Mouse (Mus musculus) liver, embryonic 14.5 days (tissue): ENCODE measurements around the gene Cnr2. TPM values are rescaled to one million over a fixed set of nuclear protein-coding genes. Genes with fewer than 3 reads are reported as not detected.

Experiments used
- ATAC-seq: fragments of 200-750 bp; cut with Nextera tagmentation; 2 replicates; pipeline ENCODE4 v1.8.0; 2017; ENCODE audit warnings: moderate number of reproducible peaks, mild to moderate bottlenecking, moderate library complexity; ENCODE audit not compliant: insufficient read depth
- DNase-seq, 3 experiments: peaks; one replicate each; pipeline ENCODE4 v3.0.0-alpha.2; 2012 to 2013; ENCODE audit warnings: low read depth in 3 of 3, low spot score in 3 of 3
- H3K27ac ChIP-seq: fragments of 300-500 bp; sonication (generic); 2 replicates; pipeline ENCODE4 v1.5.1; 2014; ENCODE audit warnings: moderate library complexity, mild to moderate bottlenecking, control low read depth, inconsistent platforms
- H3K27me3 ChIP-seq: fragments of 300-500 bp; sonication (generic); 2 replicates; pipeline ENCODE4 v1.6.1; 2014; ENCODE audit warnings: mild to moderate bottlenecking, low read length, moderate library complexity; ENCODE audit not compliant: control insufficient read depth, insufficient read depth
- H3K36me3 ChIP-seq: fragments of 300-500 bp; sonication (generic); replicated peaks from 2 replicates; pipeline ENCODE4 v1.6.1; 2014; ENCODE audit warnings: low read depth; ENCODE audit not compliant: control insufficient read depth, insufficient read depth
- H3K4me1 ChIP-seq, 2 experiments: fragments of 200-500 bp in 1 of 2; fragments of 300-500 bp in 1 of 2; sonication (generic) in 1 of 2; replicated peaks; 2 replicates each; pipeline ENCODE4 v1.6.1; 2012 to 2014; ENCODE audit warnings: antibody characterized with exemption in 1 of 2, inconsistent platforms in 1 of 2, low read length in 1 of 2; ENCODE audit not compliant: control insufficient read depth in 2 of 2, insufficient read depth in 2 of 2
- H3K4me2 ChIP-seq: fragments of 300-500 bp; sonication (generic); 2 replicates; pipeline ENCODE4 v1.6.1; 2014; ENCODE audit warnings: low read depth, mild to moderate bottlenecking, control low read depth, moderate library complexity
- H3K4me3 ChIP-seq, 2 experiments: fragments of 200-500 bp in 1 of 2; fragments of 300-500 bp in 1 of 2; sonication (generic) in 1 of 2; 2 replicates each; pipeline ENCODE4 v1.5.1; 2012 to 2014; ENCODE audit warnings: low read depth in 2 of 2, low read length in 2 of 2, mild to moderate bottlenecking in 2 of 2, control low read depth in 1 of 2, inconsistent platforms in 1 of 2, moderate library complexity in 1 of 2; ENCODE audit not compliant: insufficient read depth in 1 of 2
- H3K9ac ChIP-seq: fragments of 300-500 bp; sonication (generic); replicated peaks from 2 replicates; pipeline ENCODE4 v1.6.1; 2014; ENCODE audit warnings: mild to moderate bottlenecking, control low read depth, moderate library complexity
- H3K9me3 ChIP-seq: fragments of 300-500 bp; sonication (generic); 2 replicates; pipeline ENCODE4 v1.6.1; 2016; ENCODE audit warnings: low read length, mixed read lengths; ENCODE audit not compliant: control insufficient read depth
- CTCF ChIP-seq: IDR thresholded peaks from 2 replicates; pipeline ENCODE4 v1.5.1; 2016; ENCODE audit warnings: antibody characterized with exemption, low read depth, control low read depth
- EP300 ChIP-seq: IDR thresholded peaks from 2 replicates; pipeline ENCODE4 v1.6.1; 2016; ENCODE audit warnings: antibody characterized with exemption, low read depth
- WGBS: fragments of 180-500 bp; shearing (Covaris S2); extraction: QIAGEN DNeasy Blood & Tissue Kit; methylation state at CpG from one replicate; pipeline ENCODE4 v1.1.7; 2014; ENCODE audit not compliant: insufficient replicate concordance; 5-methylcytosine and 5-hydroxymethylcytosine counted together
- polyA plus RNA-seq, 2 experiments: library from polyadenylated mRNA; depleted of rRNA in 1 of 2; stranded (reverse) in 1 of 2; unstranded in 1 of 2; fragments of >200 nt; fragmentation: Nextera tagmentation in 1 of 2; extraction: Ambion mirVana in 1 of 2; gene quantifications; 2 replicates each; pipeline versions ENCODE4 v1.2.1 to v1.2.3; 2012 to 2014

The Cnr2 gene
- polyA plus RNA-seq, 2 experiments = 2.1 to 2.5 TPM

GRCm38 (mm10) chr4:135891539-135891938, 3.7 kb upstream of the Cnr2 start:
- H3K9me3 ChIP-seq = no peaks in the 10 kb centered on the region
- DNase-seq = no peak
- H3K27ac ChIP-seq = no peak overlapping the region

DNA sequence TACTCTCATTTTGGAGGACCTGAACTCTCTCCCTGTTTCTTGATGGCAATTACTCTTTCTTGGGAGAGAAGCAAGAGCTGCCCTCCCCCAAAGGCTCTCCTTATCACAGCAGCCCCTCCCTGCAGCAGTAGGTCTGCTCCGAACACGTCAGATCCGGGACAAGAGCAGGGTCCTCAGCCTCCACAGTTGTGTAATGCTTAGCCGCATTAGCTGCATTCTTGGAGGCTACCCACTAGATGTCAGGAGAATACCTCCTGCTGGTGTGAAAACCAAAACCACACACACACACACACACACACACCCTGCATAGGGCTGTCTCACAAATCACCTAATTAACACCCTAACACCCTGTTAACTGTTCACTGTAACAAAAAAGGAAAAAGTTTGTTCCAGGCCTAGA, 2.3 kb upstream of the Cnr2 start:
- WGBS = 9% methylated on average over 4 of the region's 4 CpGs
- no peak overlapping the region for H3K9ac ChIP-seq
- ATAC-seq = peak; percentile 53

More at GRCm38 (mm10) chr4:135891539-135891938, 3.7 kb upstream of the Cnr2 start:
- Histone ChIP-seq H3K4me2 (no peak overlapping the region), H3K9ac (no peak overlapping the region), H3K27me3 (no peaks in the 10 kb centered on the region), H3K4me3 (no peak overlapping the region), H3K36me3 (no peaks in the 10 kb centered on the region), H3K4me1 (peaks cover 3 to 22% of the 10 kb centered on the region in 2 experiments; a peak in 3 of 4 replicates)
- WGBS = 54% methylated on average over 2 of the region's 2 CpGs
- ATAC-seq = no peak
- no peak for TF ChIP-seq CTCF
- no peak for TF ChIP-seq EP300

DNA sequence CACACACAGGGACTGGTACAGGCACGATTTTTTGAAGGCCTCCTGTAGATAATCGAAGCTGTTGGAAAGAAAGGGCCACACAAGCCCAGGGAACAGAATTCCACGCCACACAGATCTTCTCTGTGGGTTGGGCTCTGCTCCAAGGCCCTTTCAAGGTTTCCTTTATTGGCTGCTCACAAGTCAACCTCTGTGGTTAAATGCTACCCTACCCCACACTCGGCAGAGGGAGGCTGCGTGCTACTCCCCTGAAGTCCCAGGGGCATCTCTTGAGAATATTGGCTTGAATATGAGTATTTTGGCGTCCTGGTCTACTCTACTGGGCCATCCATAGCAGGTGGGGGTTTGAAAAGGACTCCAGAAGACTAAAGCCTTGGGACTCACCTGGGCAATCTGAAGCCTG, 963 bp downstream of the Cnr2 start:
- TF ChIP-seq CTCF (no peak), EP300 (no peak)
- WGBS = 19% methylated on average over 6 of the region's 6 CpGs
- peak overlapping the region; percentile 58 for H3K4me2 ChIP-seq
- H3K9me3 ChIP-seq = no peaks in the 10 kb centered on the region
- H3K27me3 ChIP-seq = no peaks in the 10 kb centered on the region
- H3K4me3 ChIP-seq = peak overlapping the region; percentile 17 to 36
- ATAC-seq = no peak
- H3K27ac ChIP-seq = peak overlapping the region; percentile 25; the same call in 1 of the 2 replicates
- peaks cover 10 to 48% of the 10 kb centered on the region in 2 experiments for H3K4me1 ChIP-seq
- peak overlapping the region; percentile 47 for H3K9ac ChIP-seq
- DNase-seq = no peak
- no peaks in the 10 kb centered on the region for H3K36me3 ChIP-seq

More for the DNA sequence above, 2.3 kb upstream of the Cnr2 start:
- Histone ChIP-seq H3K4me3 (no peak overlapping the region), H3K36me3 (no peaks in the 10 kb centered on the region), H3K27me3 (no peaks in the 10 kb centered on the region), H3K4me2 (no peak overlapping the region), H3K9me3 (no peaks in the 10 kb centered on the region), H3K27ac (no peak overlapping the region), H3K4me1 (peaks cover 3 to 34% of the 10 kb centered on the region in 2 experiments)
- no peak for DNase-seq
- TF ChIP-seq EP300 (no peak), CTCF (peak; percentile 49)

GRCm38 (mm10) chr4:135898380-135899049, 3.3 kb downstream of the Cnr2 start:
- H3K9me3 ChIP-seq = no peaks in the 10 kb centered on the region
- no peak overlapping the region; a peak in 1 of 4 replicates for H3K4me3 ChIP-seq
- H3K4me1 ChIP-seq = peaks cover 7 to 40% of the 10 kb centered on the region in 2 experiments
- H3K27ac ChIP-seq = peak overlapping the region; percentile 73
- H3K9ac ChIP-seq = peak overlapping the region; percentile 49
- ATAC-seq (peak; percentile 90), DNase-seq (peak; percentile 78 to 86 (median 79))
- H3K27me3 ChIP-seq = no peaks in the 10 kb centered on the region
- peak overlapping the region; percentile 53 for H3K4me2 ChIP-seq
- WGBS = 8% methylated on average over 8 of the region's 9 CpGs
- no peaks in the 10 kb centered on the region for H3K36me3 ChIP-seq
- peak; percentile 41; the same call in 1 of the 2 replicates for TF ChIP-seq EP300
- TF ChIP-seq CTCF = no peak

- no peaks in the 10 kb centered on the region for H3K27me3 ChIP-seq
- TF ChIP-seq CTCF (0 out of 2 replicates have a peak, but pooled peaks have one; percentile 11), EP300 (no peak)
- no peak for ATAC-seq
- no peak overlapping the region for H3K9ac ChIP-seq
- H3K4me2 ChIP-seq = no peak overlapping the region
- no peak overlapping the region for H3K27ac ChIP-seq
- no peak overlapping the region for H3K4me3 ChIP-seq
- WGBS = 44% methylated on average over 7 of the region's 7 CpGs
- H3K9me3 ChIP-seq = no peaks in the 10 kb centered on the region
- no peak for DNase-seq
- H3K36me3 ChIP-seq = no peaks in the 10 kb centered on the region
- H3K4me1 ChIP-seq = peaks cover 7 to 40% of the 10 kb centered on the region in 2 experiments
Measured at GRCm38 (mm10) chr4:135899050-135899448, 3.9 kb downstream of the Cnr2 start.
